ENCODE assay signal across 17 mouse cellular contexts in the genomic region with DNA sequence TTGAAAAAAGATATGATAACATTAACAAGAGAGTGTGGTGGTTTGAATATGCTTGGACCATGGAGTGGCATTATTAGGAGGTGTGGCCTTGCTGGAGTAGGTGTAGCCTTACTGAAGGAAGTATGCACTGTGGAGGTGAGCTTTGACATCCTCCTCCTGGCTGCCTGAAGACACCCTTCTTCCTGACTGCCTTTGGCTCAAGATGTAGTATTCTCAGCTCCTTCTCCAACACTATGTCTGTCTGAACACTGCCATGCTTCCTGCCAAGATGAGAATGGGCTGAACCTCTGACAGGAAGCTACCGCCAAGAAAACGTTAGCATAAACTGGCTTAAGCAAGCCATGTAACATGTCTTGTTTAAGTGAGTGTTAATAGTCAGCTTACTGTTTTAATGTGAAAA.
"Had no signal": no experiment of that assay in that cellular context is flagged by ENCODE, and none has a peak within 500 bp of the region (broad histone marks: within the 10 kb centered on the region; RNA-seq: fewer than 3 reads in every experiment).

No protein-coding gene starts in this region.

- H3K27ac ChIP-seq: liver, embryonic 13.5 days; liver, embryonic 15.5 days; macrophage; midbrain, embryonic 13.5 days; midbrain, embryonic 15.5 days; neural tube, embryonic 12.5 days; stomach, embryonic 15.5 days; stomach, postnatal 0 days had no signal

- H3K9me3 ChIP-seq: liver, embryonic 13.5 days; liver, embryonic 15.5 days; midbrain, embryonic 13.5 days; midbrain, embryonic 15.5 days; neural tube, embryonic 12.5 days; stomach, embryonic 15.5 days had no signal

- H3K4me2 ChIP-seq: liver, embryonic 11.5 days; liver, embryonic 13.5 days; liver, embryonic 15.5 days; midbrain, embryonic 11.5 days; midbrain, embryonic 13.5 days; midbrain, embryonic 15.5 days; neural tube, embryonic 12.5 days; stomach, embryonic 15.5 days had no signal

- H3K4me3 ChIP-seq: liver, embryonic 13.5 days; liver, embryonic 15.5 days; megakaryocyte, embryonic 14.5 days; midbrain, embryonic 13.5 days; midbrain, embryonic 15.5 days; neural tube, embryonic 12.5 days; stomach, embryonic 15.5 days had no signal

- DNase-seq: liver, embryonic 13.5 days; liver, postnatal 0 days; lung, postnatal 10 days; right cerebral cortex, postnatal 14 days; thymus, adult 2 months; thymus, postnatal 25 days; thymus, postnatal 4 days had no signal

- H3K36me3 ChIP-seq: liver, embryonic 13.5 days; liver, embryonic 15.5 days; midbrain, embryonic 13.5 days; midbrain, embryonic 15.5 days; neural tube, embryonic 12.5 days; stomach, embryonic 15.5 days had no signal

- H3K4me1 ChIP-seq: liver, embryonic 13.5 days; liver, embryonic 15.5 days; megakaryocyte, embryonic 14.5 days; midbrain, embryonic 13.5 days; midbrain, embryonic 15.5 days; neural tube, embryonic 12.5 days; stomach, embryonic 15.5 days had no signal

- H3K9ac ChIP-seq: liver, embryonic 13.5 days; liver, embryonic 15.5 days; liver, postnatal 0 days; midbrain, embryonic 13.5 days; midbrain, embryonic 15.5 days; neural tube, embryonic 12.5 days; stomach, embryonic 15.5 days had no signal

- ATAC-seq: liver, postnatal 0 days; midbrain, embryonic 13.5 days; midbrain, embryonic 15.5 days had no signal

- H3K27me3 ChIP-seq: liver, embryonic 13.5 days; liver, embryonic 15.5 days; megakaryocyte, embryonic 14.5 days; midbrain, embryonic 13.5 days; midbrain, embryonic 15.5 days; neural tube, embryonic 12.5 days; stomach, embryonic 15.5 days had no signal
